Mouse (Mus musculus) forebrain, embryonic 12.5 days (tissue): ENCODE results near the gene Gbp7. TPM values are rescaled to one million over a fixed set of nuclear protein-coding genes. Genes with fewer than 3 reads are reported as not detected.
"Not testable (repeated sequence)": the region's sequence is repeated elsewhere in the genome, so short reads cannot be mapped to it uniquely, and the experiment has no call there.

Source experiments
- ATAC-seq: fragments of 200-750 bp; cut with Nextera tagmentation; 2 replicates; pipeline ENCODE4 v1.8.0; 2017; ENCODE audit warnings: moderate TSS enrichment; ENCODE audit not compliant: low FRiP score
- H3K27ac ChIP-seq: fragments of 300-500 bp; sonication (generic); 2 replicates; pipeline ENCODE4 v1.5.1; 2016; ENCODE audit warnings: mild to moderate bottlenecking
- H3K27me3 ChIP-seq: fragments of 300-500 bp; sonication (generic); 2 replicates; pipeline ENCODE4 v1.6.1; 2016; ENCODE audit warnings: mild to moderate bottlenecking
- H3K36me3 ChIP-seq: fragments of 300-500 bp; sonication (generic); replicated peaks from 2 replicates; pipeline ENCODE4 v1.6.1; 2016; ENCODE audit warnings: mild to moderate bottlenecking
- H3K4me1 ChIP-seq: fragments of 300-500 bp; sonication (generic); 2 replicates; pipeline ENCODE4 v1.6.1; 2016
- H3K4me2 ChIP-seq: fragments of 300-500 bp; sonication (generic); 2 replicates; pipeline ENCODE4 v1.6.1; 2016; ENCODE audit warnings: mild to moderate bottlenecking, moderate library complexity
- H3K4me3 ChIP-seq: fragments of 300-500 bp; sonication (generic); replicated peaks from 2 replicates; pipeline ENCODE4 v1.5.1; 2016; ENCODE audit warnings: mild to moderate bottlenecking
- H3K9ac ChIP-seq: fragments of 300-500 bp; sonication (generic); 2 replicates; pipeline ENCODE4 v1.6.1; 2016; ENCODE audit warnings: mild to moderate bottlenecking
- H3K9me3 ChIP-seq: fragments of 300-500 bp; sonication (generic); 2 replicates; pipeline ENCODE4 v1.6.1; 2016
- WGBS: fragments of 180-500 bp; shearing (Covaris S2); methylation state at CpG from one replicate; pipeline ENCODE4 v1.1.7; 2016; 5-methylcytosine and 5-hydroxymethylcytosine counted together
- polyA plus RNA-seq: library from polyadenylated mRNA; unstranded; fragments of >200 nt; fragmentation: Nextera tagmentation; extraction: Ambion mirVana; gene quantifications from 2 replicates; pipeline ENCODE4 v1.2.1, GENCODE M21; 2016

The Gbp7 gene
- polyA plus RNA-seq, 1 experiment from 2014 or later = 1.3 TPM

DNA sequence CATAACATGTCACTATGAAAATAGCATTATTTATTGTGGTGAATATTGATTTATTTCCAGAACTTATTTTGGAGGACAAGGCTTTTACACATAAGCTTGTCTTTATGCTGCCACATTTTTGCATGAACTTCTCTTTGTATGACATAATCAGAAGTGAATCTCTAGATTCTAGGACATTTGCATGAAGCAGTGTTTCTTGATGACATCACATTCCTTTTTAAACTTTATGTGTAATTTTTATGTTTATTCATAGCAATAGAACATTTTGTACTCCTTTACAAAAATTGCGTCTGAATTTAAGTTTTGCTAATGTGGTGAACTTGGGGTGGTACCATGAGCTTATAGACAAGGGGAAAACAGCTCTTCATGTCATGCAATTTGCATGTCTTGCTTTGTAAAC is 5.5 kb downstream of the Gbp7 start:
- Histone ChIP-seq H3K9ac (no peak overlapping the region), H3K4me2 (no peak overlapping the region), H3K9me3 (no peaks in the 10 kb centered on the region), H3K4me1 (peaks cover 3% of the 10 kb centered on the region; the same call in 1 of the 2 replicates), H3K4me3 (no peak overlapping the region), H3K27ac (no peak overlapping the region), H3K27me3 (peaks cover 8% of the 10 kb centered on the region; the same call in 1 of the 2 replicates), H3K36me3 (no peaks in the 10 kb centered on the region)
- WGBS = 59% methylated on average over 1 of the region's 1 CpGs
- no peak for ATAC-seq

DNA sequence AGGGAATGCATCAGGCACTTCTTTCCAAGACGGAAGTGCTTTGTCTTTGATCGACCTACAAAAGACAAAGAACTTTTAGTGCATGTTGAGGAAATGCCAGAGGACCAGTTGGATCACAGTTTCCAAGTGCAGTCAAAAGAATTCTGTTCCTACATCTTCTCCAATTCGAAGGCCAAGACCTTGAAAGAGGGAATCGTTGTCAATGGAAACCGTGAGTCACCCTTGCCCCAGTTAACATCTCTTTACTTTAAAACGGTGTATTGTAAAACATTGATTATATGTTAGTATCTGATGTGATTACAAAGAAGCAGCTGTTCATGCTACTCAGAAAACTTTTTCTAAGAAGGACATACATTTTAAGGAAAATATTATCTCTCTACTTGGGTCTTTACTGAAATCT is 11.2 kb downstream of the Gbp7 start:
- Histone ChIP-seq H3K36me3 (no peaks in the 10 kb centered on the region), H3K4me1 (no peaks in the 10 kb centered on the region), H3K27ac (no peak overlapping the region), H3K4me3 (no peak overlapping the region), H3K27me3 (no peaks in the 10 kb centered on the region), H3K9ac (no peak overlapping the region), H3K4me2 (no peak overlapping the region), H3K9me3 (no peaks in the 10 kb centered on the region)
- no peak for ATAC-seq
- WGBS = 85% methylated on average over 6 of the region's 6 CpGs

DNA sequence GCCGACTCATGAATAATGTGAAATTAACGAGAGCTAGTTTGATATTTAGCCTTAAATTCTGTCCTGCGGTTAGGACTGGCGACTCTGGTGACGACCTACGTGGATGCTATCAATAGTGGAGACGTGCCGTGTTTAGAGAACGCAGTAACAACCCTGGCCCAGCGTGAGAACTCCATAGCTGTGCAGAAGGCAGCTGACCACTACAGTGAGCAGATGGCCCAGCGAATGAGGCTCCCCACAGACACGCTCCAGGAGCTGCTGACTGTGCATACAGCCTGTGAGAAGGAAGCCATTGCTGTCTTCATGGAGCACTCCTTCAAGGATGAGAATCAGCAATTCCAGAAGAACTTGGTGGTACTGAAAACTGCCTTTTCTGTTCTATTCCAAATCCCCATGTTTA is 12.6 kb downstream of the Gbp7 start:
- WGBS = 84% methylated on average over 12 of the region's 12 CpGs
- not testable (repeated sequence) for H3K4me1 ChIP-seq, H3K27me3 ChIP-seq, H3K27ac ChIP-seq, H3K4me2 ChIP-seq, ATAC-seq, H3K9ac ChIP-seq, H3K9me3 ChIP-seq, H3K36me3 ChIP-seq, H3K4me3 ChIP-seq

DNA sequence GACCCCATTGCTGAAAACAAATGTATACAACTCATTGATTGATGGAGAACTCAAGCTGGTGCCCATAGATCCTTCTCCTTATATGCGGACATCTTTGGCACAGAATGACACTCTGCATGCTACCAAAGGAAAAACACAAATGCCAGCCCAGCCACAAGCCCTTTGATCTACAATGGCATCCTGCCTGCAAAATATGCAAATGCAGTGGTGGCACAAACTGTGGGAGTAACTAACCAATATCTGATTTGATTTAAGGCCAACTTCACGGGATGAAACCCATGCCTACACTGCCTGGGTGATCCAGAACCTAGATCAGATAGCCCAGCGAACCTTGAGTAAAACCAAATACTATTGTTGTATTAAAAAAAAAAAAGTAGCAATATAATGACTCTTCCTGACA is 16.5 kb downstream of the Gbp7 start:
- Histone ChIP-seq H3K4me1 (no peaks in the 10 kb centered on the region), H3K27ac (no peak overlapping the region), H3K9ac (no peak overlapping the region), H3K27me3 (no peaks in the 10 kb centered on the region), H3K9me3 (no peaks in the 10 kb centered on the region), H3K4me2 (no peak overlapping the region), H3K4me3 (no peak overlapping the region), H3K36me3 (no peaks in the 10 kb centered on the region)
- 82% methylated on average over 3 of the region's 3 CpGs for WGBS
- ATAC-seq = no peak

DNA sequence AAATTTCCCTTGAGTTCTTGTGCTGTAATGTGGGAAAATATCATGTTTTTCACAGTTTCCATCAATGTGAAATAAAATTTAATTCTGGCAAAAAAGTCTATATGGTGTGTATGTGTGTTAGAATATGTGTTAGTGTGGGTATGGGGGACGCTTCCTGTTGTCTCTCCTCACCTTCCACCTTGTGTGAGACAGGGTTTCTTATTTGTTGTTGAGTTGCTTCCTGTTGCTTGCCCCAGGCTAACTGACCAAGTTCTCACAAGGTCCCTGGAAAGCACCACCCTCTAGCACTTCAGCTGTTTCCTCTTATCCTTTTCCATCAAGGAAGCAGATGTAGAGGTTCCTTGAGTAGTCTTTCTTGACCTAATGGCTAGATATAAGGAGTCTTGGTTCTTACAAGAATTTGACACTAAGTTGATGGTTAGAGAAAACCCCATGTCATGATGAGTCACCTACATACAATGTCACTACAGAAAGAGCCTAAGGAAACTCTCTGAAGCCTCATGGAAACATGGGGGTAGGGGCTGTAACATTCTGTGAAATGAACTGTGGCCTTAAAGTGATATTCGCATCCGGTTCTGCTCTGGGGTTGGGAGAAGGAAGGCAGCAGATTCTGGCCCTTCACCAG is 20.0 kb downstream of the Gbp7 start:
- WGBS = 90% methylated on average over 3 of the region's 3 CpGs
- H3K27me3 ChIP-seq = no peaks in the 10 kb centered on the region
- H3K4me3 ChIP-seq = no peak overlapping the region
- ATAC-seq = no peak
- H3K4me1 ChIP-seq = no peaks in the 10 kb centered on the region
- H3K27ac ChIP-seq = no peak overlapping the region
- H3K9ac ChIP-seq = no peak overlapping the region
- no peaks in the 10 kb centered on the region for H3K9me3 ChIP-seq
- H3K36me3 ChIP-seq = no peaks in the 10 kb centered on the region
- H3K4me2 ChIP-seq = no peak overlapping the region

DNA sequence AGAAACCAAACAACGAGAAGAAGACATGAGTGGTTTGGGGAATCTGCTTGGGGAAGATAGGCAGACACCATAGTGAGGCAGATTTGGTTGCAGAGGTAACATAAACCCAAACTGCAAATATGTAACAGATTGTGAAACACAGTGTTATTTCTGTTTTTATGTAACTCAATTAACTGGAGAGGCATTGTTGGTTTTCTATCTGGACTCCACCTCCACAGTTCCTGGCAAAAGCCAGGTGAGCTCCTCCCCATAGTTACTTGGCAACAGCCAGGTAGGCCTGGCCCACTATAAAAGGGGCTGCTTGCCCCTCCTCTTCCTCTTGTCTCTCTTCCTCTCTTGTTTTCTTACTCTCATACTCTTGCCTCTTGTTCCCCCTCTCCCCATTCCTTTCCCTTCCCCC is 24.5 kb downstream of the Gbp7 start:
- Histone ChIP-seq H3K36me3 (no peaks in the 10 kb centered on the region), H3K9me3 (no peaks in the 10 kb centered on the region), H3K4me2 (no peak overlapping the region), H3K27ac (no peak overlapping the region), H3K27me3 (no peaks in the 10 kb centered on the region), H3K4me3 (no peak overlapping the region), H3K4me1 (no peaks in the 10 kb centered on the region), H3K9ac (no peak overlapping the region)
- WGBS = 87% methylated on average over 1 of the region's 1 CpGs
- ATAC-seq = no peak

DNA sequence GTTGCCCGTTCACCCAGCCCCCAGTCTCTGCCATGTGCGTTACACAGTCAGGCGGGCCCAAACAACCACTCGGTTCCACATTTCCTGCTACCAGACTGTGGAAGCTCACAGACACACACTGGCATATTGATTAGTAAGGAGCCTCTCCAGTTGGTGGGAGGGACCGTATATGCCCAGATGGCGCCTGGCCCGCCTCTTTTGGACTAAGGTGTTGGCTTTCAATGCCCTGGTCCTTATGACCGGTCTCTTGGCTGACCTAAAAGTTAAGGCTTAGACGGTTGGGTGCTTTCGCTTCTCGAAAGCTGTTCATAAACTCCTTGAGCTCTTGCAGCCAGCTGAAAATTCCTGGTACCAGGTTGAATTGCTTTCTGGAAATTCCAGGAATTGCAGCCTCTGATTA is 25.5 kb downstream of the Gbp7 start:
- Histone ChIP-seq H3K9ac (no peak overlapping the region), H3K4me1 (peaks cover 3% of the 10 kb centered on the region), H3K27ac (no peak overlapping the region), H3K36me3 (no peaks in the 10 kb centered on the region), H3K27me3 (no peaks in the 10 kb centered on the region), H3K4me3 (no peak overlapping the region), H3K4me2 (no peak overlapping the region), H3K9me3 (no peaks in the 10 kb centered on the region)
- WGBS = 90% methylated on average over 11 of the region's 11 CpGs
- no peak for ATAC-seq

DNA sequence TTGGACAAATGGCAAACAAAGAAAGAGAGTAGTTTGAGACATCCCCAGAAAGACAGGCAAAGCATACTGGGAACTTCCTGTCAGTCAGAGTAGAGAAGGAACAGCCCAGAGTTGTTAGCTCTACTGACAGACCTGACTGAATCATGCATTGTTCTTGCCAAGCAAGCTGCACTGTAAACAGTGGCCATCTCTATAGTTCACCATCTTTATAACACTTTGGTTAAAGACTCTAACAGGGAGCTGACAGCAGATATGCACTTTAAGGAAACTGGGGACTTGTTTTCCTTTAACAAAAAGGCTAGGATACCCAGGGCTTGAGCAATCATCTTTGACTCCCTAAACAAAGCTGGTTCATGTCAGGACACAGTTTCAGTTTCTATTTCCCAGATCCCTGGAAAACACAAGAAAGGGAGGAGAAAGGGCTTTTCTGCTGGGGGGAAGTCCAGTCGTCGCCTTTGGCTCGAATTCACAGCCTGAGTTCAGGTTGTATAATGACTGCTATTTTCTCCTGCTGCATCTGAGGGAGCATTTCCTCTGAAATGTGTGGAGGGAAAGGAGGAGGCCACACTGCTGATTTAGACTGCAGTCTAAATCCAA is 29.6 kb downstream of the Gbp7 start, which contains the start of gene Gbp3:
Gene Gbp3 (plus strand): TSS at position 395 of the 597 bp plus-strand sequence.
- Histone ChIP-seq H3K4me2 (peak within 1 kb of the TSS; percentile 44), H3K27ac (no peak within 1 kb of the TSS), H3K27me3 (no peaks in the 10 kb centered on the region), H3K4me1 (peaks cover 4% of the 10 kb centered on the region), H3K4me3 (peak within 1 kb of the TSS; percentile 26; the same call in 1 of the 2 replicates), H3K9ac (0 out of 2 replicates have a peak within 1 kb of the TSS, but pooled peaks have one; percentile 25), H3K9me3 (no peaks in the 10 kb centered on the region), H3K36me3 (no peaks in the 10 kb centered on the region)
- 29% methylated on average over 3 of the region's 3 CpGs for WGBS
- ATAC-seq = no peak

DNA sequence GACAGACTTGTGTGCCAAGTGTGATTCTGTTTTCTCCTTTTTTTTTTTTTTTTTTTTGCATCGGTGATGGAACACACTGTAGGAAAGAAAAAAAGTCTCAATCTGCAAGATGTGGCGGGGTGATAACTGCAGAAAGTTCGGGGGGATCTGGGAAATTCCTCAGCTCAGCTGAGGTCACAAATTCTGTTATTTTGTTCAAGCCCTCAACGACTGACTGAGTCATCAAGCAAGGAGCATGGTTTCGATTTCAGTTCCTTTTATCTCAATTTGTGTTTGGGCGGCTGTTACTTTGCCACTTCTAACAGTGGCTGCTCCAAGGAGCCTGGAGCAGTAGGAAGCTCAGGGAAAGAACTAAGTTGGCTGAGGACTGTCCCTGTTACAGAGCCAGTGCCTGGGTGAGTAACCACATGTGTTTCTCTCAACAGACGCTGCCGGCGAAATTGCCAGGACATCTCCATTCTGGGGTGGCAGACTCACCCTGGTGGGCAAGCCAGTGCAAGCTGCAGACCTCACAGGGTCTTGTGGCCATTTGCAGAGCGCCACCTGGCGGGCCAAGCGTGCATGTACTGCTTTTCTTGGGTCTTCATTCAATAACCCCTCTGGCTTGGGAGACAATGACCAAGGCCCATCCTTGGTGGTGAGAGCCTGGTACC is 30.3 kb downstream of the Gbp7 start:
- Histone ChIP-seq H3K4me2 (peak overlapping the region; percentile 44), H3K9ac (0 out of 2 replicates have a peak overlapping the region, but pooled peaks have one; percentile 25), H3K27me3 (no peaks in the 10 kb centered on the region), H3K4me3 (peak overlapping the region; percentile 26; the same call in 1 of the 2 replicates), H3K27ac (no peak overlapping the region), H3K36me3 (no peaks in the 10 kb centered on the region), H3K9me3 (no peaks in the 10 kb centered on the region), H3K4me1 (peaks cover 4% of the 10 kb centered on the region)
- 20% methylated on average over 12 of the region's 12 CpGs for WGBS
- ATAC-seq = peak; percentile 83

DNA sequence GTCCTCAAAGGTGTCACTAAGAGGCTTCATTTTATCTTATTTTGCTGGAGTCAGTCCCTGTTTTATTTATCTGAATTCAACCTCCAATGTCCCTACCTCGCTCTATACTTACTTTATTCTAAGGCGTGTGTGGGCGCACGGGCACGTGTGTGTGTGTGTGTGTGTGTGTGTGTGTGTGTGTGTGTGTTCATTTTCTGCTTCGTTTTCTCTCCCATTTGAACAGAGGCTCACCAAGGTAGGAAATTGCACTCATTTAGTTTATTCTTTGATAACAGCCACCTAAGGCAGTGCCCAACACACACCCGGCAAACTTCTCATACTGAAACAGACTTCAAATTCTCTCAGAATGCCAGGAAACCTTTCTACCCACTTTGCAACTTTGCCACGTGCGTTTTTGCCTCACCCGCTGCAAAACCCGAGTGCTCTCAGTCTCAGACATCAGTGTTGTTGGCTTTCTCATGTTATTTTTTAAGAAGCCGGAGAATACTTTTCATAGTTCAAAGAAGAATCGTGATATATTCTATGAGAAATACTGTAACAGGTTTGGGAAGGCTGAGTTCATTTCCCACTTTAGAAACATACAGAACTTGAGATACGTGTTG is 31.0 kb downstream of the Gbp7 start:
- Histone ChIP-seq H3K27ac (no peak overlapping the region), H3K9me3 (no peaks in the 10 kb centered on the region), H3K9ac (no peak overlapping the region), H3K4me2 (no peak overlapping the region), H3K36me3 (no peaks in the 10 kb centered on the region), H3K4me1 (peaks cover 4% of the 10 kb centered on the region), H3K27me3 (no peaks in the 10 kb centered on the region), H3K4me3 (no peak overlapping the region)
- 87% methylated on average over 13 of the region's 14 CpGs for WGBS
- peak; percentile 11; the same call in 1 of the 2 replicates for ATAC-seq

DNA sequence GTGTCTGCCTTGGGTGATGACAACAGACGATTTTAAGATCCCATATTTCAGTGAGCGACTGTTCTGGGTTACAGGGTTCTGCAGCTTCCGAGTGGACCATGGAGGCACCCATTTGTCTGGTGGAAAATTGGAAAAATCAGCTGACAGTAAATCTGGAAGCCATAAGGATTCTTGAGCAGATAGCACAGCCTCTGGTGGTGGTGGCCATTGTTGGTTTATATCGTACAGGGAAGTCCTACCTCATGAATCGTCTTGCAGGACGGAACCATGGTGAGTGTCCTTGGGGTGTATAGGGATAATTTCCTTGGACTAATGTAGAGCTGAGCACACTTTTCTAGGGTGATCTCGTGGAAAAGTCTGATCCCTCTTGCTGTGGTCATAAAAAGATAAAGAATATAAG is 31.5 kb downstream of the Gbp7 start:
- Histone ChIP-seq H3K9ac (no peak overlapping the region), H3K27me3 (no peaks in the 10 kb centered on the region), H3K27ac (no peak overlapping the region), H3K4me2 (no peak overlapping the region), H3K36me3 (no peaks in the 10 kb centered on the region), H3K4me3 (no peak overlapping the region), H3K4me1 (peaks cover 4% of the 10 kb centered on the region), H3K9me3 (no peaks in the 10 kb centered on the region)
- ATAC-seq = no peak
- WGBS = 84% methylated on average over 7 of the region's 7 CpGs

DNA sequence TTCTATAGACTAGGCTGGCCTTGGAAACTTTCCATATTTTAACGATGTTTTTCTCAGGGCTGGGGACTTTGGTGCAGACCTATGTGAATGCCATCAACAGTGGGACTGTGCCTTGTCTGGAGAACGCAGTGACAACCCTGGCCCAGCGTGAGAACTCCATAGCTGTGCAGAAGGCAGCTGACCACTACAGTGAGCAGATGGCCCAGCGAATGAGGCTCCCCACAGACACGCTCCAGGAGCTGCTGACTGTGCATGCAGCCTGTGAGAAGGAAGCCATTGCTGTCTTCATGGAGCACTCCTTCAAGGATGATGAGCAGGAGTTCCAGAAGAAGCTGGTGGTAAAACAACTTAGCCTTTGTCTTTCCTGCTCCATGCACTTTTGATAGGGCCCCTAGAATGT is 37.3 kb downstream of the Gbp7 start:
- not testable (repeated sequence) for H3K4me1 ChIP-seq, H3K36me3 ChIP-seq, H3K9me3 ChIP-seq, H3K9ac ChIP-seq, H3K4me2 ChIP-seq, H3K27me3 ChIP-seq, H3K27ac ChIP-seq, ATAC-seq, H3K4me3 ChIP-seq
- 71% methylated on average over 5 of the region's 5 CpGs for WGBS
